ENCODE assay signal across 32 mouse cellular contexts in genomic region chr13:108320216-108320615, GRCm38 (mm10). TPM values are rescaled to one million over a fixed set of nuclear protein-coding genes. Genes with fewer than 3 reads are reported as not detected.
"Had no signal": no experiment of that assay in that cellular context is flagged by ENCODE, and none has a peak within 500 bp of the region (broad histone marks: within the 10 kb centered on the region; RNA-seq: fewer than 3 reads in every experiment).

No protein-coding gene starts in this region.

- ATAC-seq: liver, embryonic 12.5 days; liver, postnatal 0 days; lung, postnatal 0 days; midbrain, embryonic 13.5 days; midbrain, embryonic 15.5 days; midbrain, embryonic 16.5 days had no signal

- H3K27ac ChIP-seq: limb, embryonic 10.5 days; limb, embryonic 12.5 days; limb, embryonic 13.5 days; limb, embryonic 15.5 days; liver, embryonic 12.5 days; liver, embryonic 13.5 days; liver, embryonic 14.5 days; liver, embryonic 15.5 days; lung, embryonic 15.5 days; macrophage; midbrain, embryonic 10.5 days; midbrain, embryonic 12.5 days; midbrain, embryonic 13.5 days; midbrain, embryonic 15.5 days; neural tube, embryonic 12.5 days had no signal

- DNase-seq: left cerebral cortex, postnatal 4 days; liver; liver, embryonic 13.5 days; liver, postnatal 0 days; lung, adult 18-20 months; lung, adult 2 months; lung, embryonic 14.5 days; lung, postnatal 10 days; lung, postnatal 14 days; lung, postnatal 36 days; lung, postnatal 4 days; midbrain, embryonic 14.5 days had no signal

- H3K27me3 ChIP-seq: limb, embryonic 12.5 days; limb, embryonic 13.5 days; limb, embryonic 15.5 days; liver, embryonic 12.5 days; liver, embryonic 13.5 days; liver, embryonic 15.5 days; lung, embryonic 15.5 days; midbrain, embryonic 12.5 days; midbrain, embryonic 13.5 days; midbrain, embryonic 15.5 days; neural tube, embryonic 12.5 days had no signal

- H3K4me3 ChIP-seq: limb, embryonic 10.5 days; limb, embryonic 12.5 days; limb, embryonic 13.5 days; limb, embryonic 15.5 days; liver, embryonic 12.5 days; liver, embryonic 13.5 days; liver, embryonic 15.5 days; lung, embryonic 15.5 days; midbrain, embryonic 10.5 days; midbrain, embryonic 12.5 days; midbrain, embryonic 13.5 days; midbrain, embryonic 15.5 days; myocyte; neural tube, embryonic 12.5 days had no signal

- H3K36me3 ChIP-seq: midbrain, embryonic 15.5 days had no signal

- H3K9ac ChIP-seq: limb, embryonic 12.5 days; limb, embryonic 13.5 days; limb, embryonic 15.5 days; liver, embryonic 12.5 days; liver, embryonic 13.5 days; liver, embryonic 14.5 days; liver, embryonic 15.5 days; liver, postnatal 0 days; lung, embryonic 14.5 days; lung, embryonic 15.5 days; midbrain, embryonic 12.5 days; midbrain, embryonic 13.5 days; midbrain, embryonic 15.5 days; neural tube, embryonic 12.5 days had no signal

- H3K4me2 ChIP-seq: limb, embryonic 12.5 days; limb, embryonic 13.5 days; limb, embryonic 15.5 days; liver, embryonic 11.5 days; liver, embryonic 12.5 days; liver, embryonic 13.5 days; liver, embryonic 15.5 days; lung, embryonic 14.5 days; lung, embryonic 15.5 days; midbrain, embryonic 11.5 days; midbrain, embryonic 12.5 days; midbrain, embryonic 13.5 days; midbrain, embryonic 15.5 days; neural tube, embryonic 12.5 days had no signal

- H3K9me3 ChIP-seq: limb, embryonic 10.5 days; limb, embryonic 12.5 days; limb, embryonic 13.5 days; limb, embryonic 15.5 days; liver, embryonic 12.5 days; liver, embryonic 13.5 days; liver, embryonic 15.5 days; lung, embryonic 15.5 days; midbrain, embryonic 10.5 days; midbrain, embryonic 12.5 days; midbrain, embryonic 13.5 days; midbrain, embryonic 15.5 days; neural tube, embryonic 12.5 days had no signal

RNA-seq across cellular contexts. Expression of gene Depdc1b, which starts 4.1 kb away (rescaled TPM):
- polyA plus RNA-seq: liver, adult 2 months had no signal
